Mouse (Mus musculus) right cerebral cortex, postnatal 36 days (tissue): ENCODE results near the gene Jchain.
A peak's percentile ranks its signal among the peaks of the same experiment; 100 is the strongest.
"Not testable (repeated sequence)": the region's sequence is repeated elsewhere in the genome, so short reads cannot be mapped to it uniquely, and the experiment has no call there.

Source experiments
- DNase-seq, 2 experiments: peaks; one replicate each; pipeline ENCODE4 v3.0.0; 2022; ENCODE audit warnings: low spot score in 2 of 2, mixed read lengths in 1 of 2

Jchain gene

GRCm38 (mm10) chr5:88527657-88528056 lies at the start of gene Jchain:
TSS of gene Jchain (minus strand) at chr5:88527891.
- DNase-seq: no peak

- no peak for DNase-seq
These were observed 48.0 kb upstream of the Jchain start for GRCm38 (mm10) chr5:88575506-88576338.

- no peak for DNase-seq
These were observed 47.1 kb upstream of the Jchain start for GRCm38 (mm10) chr5:88574829-88575228.

- DNase-seq: no peak
These were observed 41.9 kb upstream of the Jchain start for GRCm38 (mm10) chr5:88569541-88569940.

GRCm38 (mm10) chr5:88566034-88566841 lies 38.5 kb upstream of the Jchain start:
- no peak for DNase-seq

GRCm38 (mm10) chr5:88565148-88566033 lies 37.7 kb upstream of the Jchain start:
- no peak for DNase-seq

- DNase-seq: peak; percentile 34 to 59
These were observed 36.9 kb upstream of the Jchain start, which contains the start of gene Rufy3 for GRCm38 (mm10) chr5:88564501-88565147. TSS of gene Rufy3 (plus strand) at chr5:88565040.

GRCm38 (mm10) chr5:88562863-88563780 lies 35.4 kb upstream of the Jchain start:
- no peak for DNase-seq

- DNase-seq: no peak
These were observed 33.6 kb upstream of the Jchain start for GRCm38 (mm10) chr5:88561080-88561814.

- DNase-seq: no peak
These were observed 31.3 kb upstream of the Jchain start for GRCm38 (mm10) chr5:88558991-88559390.

- peak; percentile 91 to 94 for DNase-seq
These were observed 26.6 kb upstream of the Jchain start, which contains the start of gene Utp3 for GRCm38 (mm10) chr5:88554086-88554886. TSS of gene Utp3 (plus strand) at chr5:88554462.

GRCm38 (mm10) chr5:88553271-88554085 lies 25.8 kb upstream of the Jchain start:
- DNase-seq: no peak

- no peak for DNase-seq
These were observed 17.8 kb upstream of the Jchain start for GRCm38 (mm10) chr5:88545536-88545935.

GRCm38 (mm10) chr5:88544411-88544810 lies 16.7 kb upstream of the Jchain start:
- not testable (repeated sequence) for DNase-seq

- DNase-seq: no peak
These were observed 15.1 kb upstream of the Jchain start for GRCm38 (mm10) chr5:88542651-88543282.

GRCm38 (mm10) chr5:88540845-88541244 lies 13.2 kb upstream of the Jchain start:
- DNase-seq: no peak

GRCm38 (mm10) chr5:88534697-88535096 lies 7.0 kb upstream of the Jchain start:
- DNase-seq: no peak
